Mouse (Mus musculus) right cerebral cortex, postnatal 14 days (tissue): ENCODE measurements around the gene Bsn.
"Not testable (repeated sequence)": the region's sequence is repeated elsewhere in the genome, so short reads cannot be mapped to it uniquely, and the experiment has no call there.

Source experiments
- DNase-seq: peaks from one replicate; pipeline ENCODE4 v3.0.0; 2022

Bsn gene

DNA sequence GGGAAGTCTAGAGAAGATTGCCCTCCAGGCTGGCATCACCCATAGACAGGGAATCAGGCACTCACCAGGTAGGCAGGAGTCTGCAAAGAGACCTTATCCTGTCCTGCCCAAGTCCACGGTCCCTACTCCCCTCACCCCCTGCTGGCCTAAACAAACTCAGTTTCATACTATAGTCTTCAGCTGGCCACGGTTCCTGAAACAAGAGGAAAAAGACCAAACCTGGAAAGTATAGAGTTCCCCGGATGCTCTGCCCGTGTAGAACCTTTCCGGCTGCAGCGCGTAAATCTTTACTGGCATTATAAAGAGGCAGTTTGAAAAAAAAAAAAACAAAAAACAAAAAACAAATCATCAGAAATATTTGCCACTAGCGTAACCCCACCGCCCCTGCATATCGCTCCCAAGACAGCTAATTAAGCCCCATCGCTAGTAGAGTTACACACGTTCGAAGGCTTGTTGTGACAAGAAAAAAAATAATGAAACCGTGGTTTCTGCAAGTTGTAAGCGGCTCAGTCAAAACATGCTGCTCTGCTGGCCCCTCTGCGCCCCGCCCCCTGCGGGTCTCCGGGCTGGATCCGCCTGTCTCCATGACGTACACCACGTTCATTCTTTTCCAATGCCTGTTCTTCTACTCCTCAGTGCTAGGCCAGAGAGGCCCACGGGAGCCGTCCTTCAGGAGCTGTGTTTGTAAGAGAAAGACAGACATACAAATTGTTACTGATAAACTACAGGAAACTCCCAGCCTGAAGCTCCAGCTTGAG lies 6.9 kb upstream of the Bsn start:
- DNase-seq: no peak

DNA sequence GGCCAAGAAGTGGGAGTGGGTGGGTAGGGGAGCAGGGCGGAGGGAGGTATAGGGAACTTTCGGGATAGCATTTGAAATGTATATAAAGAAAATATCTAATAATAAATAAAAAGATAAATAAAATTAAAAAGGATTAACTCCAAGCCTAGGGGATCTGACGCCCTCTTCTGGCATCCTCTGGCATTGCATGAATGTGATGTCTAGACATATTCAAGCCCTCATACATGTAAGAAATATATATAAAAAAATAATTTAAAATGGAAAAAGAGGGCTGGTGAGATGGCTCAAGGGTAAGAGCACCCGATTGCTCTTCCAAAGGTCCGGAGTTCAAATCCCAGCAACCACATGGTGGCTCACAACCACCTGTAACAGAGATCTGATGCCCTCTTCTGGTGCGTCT lies 6.0 kb upstream of the Bsn start:
- not testable (repeated sequence) for DNase-seq

DNA sequence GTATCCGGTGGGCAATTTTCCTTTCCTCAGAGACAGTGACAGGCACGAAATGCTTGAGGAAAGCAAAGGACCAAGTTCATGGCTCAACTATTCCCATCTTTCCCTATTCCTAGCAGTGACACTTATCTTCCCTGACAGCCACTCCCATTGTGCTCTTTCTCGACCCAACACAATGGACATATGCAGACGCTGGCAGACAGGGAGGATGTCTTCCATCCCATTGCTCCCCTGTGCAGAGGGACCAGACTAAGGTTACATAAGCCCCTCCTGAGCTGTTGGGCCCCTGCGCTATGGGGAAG lies 747 bp downstream of the Bsn start:
- no peak for DNase-seq

DNA sequence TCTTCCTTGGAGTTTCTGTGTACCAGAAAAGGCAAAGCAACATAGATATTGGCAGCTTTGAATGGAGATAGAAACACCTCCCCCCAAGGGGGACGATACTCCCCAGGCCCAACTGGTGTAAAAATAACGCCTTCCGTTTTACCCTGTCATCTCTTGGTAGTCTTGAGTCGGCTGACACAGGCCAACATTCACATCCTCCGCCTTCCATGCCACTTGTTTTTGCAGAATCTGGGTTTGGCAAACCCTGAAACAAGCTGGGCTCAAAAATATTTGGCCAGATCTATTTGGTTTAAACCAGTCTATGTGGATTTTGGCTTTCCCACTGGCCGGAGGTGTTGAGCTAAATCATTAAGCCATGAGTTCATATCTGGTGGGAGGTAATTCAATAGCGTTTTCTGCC lies 1.2 kb downstream of the Bsn start:
- no peak for DNase-seq

DNA sequence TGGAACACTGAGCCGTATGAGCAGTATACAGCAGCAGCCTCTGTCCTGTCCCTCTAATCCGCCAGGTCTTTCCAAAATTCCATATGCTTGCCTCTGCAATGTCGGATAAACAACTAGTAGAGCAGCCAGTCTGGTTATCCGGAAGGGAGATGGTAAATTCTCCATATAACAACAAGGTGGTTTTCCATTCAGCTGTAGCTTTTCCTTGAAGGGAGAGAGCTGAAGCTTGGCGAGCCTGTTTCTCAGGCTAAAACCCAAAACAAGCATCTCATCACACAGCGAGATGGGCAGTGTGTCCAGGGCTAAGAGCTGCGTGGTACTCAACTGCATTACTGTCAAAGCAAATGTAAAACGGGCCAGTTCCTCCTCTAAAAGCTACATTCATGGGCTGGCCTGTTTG lies 1.7 kb downstream of the Bsn start:
- DNase-seq: no peak

DNA sequence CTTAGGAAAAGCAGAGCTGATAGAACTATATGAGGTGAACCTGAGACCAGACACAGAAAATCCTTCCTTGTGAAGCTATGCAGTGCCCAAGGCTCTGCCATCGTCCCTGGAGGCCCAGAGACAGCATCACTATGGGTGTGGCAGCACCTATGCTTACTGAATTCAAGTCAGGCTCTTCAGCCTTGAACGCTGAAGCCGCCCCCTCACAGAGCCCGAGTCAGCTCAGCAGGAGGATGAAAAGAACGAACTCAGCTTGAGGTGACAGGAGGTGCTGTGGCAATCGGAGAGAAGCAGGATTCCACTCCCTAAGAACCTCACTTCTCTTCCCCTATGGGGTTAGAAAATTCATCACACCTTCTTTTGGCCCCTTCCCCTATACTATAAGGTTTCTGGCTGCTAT lies 2.6 kb downstream of the Bsn start:
- no peak for DNase-seq

DNA sequence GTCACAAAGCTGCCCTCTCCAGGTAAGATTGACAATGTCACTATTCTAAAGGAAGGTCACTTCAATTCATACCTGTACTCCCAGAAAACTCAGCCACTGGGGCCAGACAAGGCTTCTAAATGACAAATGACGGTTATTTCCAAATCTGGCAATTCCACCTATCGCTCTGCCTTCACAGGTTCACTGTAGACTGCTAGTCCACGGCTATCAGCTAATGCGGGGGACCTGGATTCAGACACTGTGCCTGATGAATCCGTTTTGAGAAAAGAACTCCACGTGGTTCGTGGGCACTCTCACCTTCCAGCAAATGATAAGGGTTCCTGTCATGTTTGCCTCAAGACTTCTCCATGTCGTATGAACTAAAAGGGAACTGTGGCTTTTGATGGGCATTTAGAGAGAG lies 4.4 kb downstream of the Bsn start:
- DNase-seq: no peak

DNA sequence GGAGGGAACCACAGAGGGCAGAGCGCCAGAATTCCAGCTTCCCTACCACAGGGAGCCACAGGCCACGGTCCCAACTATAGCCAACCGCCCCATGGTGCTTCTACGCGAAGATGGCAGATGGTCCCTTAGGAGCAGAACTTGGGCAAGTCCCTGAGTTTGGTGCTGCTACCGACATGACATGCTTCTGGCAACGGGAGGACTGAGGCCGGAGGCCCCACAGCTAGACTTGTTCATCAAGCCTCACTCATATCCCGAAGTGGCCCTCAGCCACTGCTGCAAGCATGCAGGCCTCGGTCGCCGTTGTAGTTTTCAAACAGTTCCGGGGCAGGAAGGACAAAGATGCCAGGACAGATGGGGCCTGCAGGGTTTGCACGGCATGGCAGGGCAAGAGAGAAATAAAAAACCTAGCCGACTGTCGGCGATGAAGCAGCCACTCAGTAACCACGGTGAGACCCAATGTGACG lies 6.6 kb downstream of the Bsn start:
- DNase-seq: no peak

DNA sequence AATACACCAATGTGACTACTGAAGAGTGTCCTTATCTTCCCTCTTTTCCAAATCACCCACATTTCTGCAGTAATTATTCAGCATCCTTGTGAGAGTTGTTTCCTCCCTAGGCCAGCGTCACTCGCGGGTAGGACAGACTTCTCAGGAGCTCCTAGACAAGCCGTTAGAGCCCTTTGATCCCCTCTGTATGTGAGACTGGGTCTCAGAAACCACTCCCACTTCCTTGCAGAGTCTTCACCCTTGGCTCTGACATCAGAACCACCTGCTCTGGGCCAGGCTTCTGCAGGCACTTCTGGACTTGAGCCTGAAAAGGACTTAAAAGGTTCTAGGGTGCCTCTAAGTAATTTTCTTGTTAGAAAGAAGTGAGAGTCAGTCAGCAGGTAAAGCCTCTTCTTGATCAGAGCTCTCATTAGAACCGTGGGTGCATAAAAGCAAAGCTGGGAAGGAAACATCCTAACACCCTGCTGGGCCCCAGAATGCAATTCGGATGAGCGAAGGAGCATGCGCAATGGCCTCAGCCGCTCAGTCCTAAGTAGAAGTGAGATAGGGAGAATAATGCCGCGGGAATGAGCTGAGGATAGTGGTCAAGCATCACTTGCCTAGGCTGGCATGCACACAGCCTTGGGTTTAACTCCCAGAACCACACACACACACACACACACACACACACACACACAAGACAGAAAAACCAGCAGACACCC lies 7.2 kb downstream of the Bsn start:
- no peak for DNase-seq

DNA sequence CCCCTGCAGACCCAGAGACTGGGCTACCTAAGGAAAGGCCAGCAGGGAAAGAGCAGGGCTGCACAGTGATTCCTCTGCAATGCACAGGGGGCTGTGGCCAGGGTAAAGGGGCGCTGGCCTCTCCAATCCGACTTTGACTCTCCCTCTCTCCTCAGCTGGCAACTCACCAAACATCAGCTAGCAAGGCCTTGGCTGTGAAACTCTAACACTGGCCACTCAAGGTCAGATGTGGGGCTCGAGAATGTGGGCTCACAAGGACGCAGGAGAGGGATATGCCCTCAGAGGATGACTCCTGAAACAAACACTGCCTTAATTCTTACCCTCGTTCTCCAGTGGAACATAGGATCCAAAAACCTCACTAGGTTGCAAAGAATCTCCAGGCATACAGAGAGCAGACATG lies 11.8 kb downstream of the Bsn start:
- no peak for DNase-seq

DNA sequence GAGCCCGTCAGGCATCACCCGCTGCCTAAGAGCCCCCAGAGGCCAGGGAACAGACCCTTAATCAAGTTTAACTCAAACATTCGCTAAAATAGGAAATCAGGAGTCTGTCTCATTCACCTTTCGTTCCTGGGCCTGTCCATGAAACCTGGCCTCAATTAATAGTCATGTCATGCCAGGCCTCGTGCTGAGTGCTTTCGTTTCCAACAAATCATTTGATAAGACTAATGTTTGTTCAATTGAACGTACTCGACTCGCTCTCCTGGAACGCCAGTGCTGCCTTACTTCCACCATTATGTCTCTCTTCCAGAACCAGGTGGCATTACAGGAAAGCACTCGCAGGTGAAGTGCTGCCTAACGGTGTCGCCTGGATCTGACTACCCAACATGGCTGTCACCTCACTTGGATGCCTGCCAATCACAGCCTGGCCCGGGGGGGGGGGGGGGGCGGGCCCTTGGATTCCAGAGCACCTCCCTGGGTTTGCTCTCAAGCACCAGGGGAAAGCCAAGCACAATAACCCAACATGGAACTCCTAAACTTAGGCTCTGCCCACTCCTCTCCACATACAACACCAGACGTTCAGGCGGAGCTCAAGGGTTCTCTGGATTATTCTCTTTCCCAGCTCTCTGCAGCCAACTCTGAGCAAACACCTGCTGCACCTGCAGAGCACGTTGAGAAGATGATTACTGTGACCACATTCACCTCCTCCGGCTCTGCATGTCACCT lies 14.9 kb downstream of the Bsn start:
- no peak for DNase-seq

DNA sequence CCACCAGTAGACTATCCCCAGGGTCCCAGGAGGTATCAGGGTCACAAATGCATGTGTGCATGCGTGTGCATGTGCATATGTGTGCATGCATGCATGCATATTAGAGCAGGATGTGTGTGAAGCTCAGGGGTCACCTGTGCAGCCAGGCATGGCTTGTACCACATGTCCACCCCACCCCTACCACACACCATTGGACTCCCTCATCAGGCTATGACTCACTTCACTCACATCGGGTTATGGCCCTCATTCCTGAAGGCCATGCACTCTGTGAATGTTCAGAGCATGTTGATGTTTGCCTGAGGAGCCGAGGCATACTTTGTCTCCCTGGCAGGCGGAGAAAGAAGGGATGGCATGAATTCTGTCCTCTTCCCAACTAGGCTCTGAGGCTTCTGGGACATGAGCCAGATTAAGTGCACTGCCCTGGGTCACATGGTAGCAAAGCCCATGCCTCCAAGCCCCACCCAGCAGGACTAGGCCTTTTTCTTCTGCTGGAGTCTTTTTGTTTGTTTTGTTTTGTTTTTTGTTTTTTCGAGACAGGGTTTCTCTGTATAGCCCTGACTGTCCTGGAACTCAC lies 17.3 kb downstream of the Bsn start:
- no peak for DNase-seq

DNA sequence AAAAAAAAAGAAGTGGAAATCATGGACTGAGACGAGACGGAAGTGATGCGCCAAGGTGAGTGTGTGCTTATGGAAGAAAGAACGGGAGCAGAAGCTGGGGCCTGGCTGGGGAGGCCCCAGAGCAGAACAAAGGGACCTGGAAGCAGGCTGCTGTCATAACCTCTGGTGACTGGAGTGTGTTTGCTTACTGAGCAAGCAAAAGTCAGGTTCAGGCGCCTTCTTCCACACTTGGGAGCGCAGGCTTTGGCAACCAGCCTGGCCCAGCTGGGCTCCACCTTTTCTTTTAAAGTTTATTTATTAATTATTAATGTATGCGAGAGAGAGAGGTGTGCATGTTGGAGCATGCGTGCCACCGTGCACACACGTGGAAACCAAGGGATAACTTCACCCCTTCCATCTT lies 20.4 kb downstream of the Bsn start:
- no peak for DNase-seq

DNA sequence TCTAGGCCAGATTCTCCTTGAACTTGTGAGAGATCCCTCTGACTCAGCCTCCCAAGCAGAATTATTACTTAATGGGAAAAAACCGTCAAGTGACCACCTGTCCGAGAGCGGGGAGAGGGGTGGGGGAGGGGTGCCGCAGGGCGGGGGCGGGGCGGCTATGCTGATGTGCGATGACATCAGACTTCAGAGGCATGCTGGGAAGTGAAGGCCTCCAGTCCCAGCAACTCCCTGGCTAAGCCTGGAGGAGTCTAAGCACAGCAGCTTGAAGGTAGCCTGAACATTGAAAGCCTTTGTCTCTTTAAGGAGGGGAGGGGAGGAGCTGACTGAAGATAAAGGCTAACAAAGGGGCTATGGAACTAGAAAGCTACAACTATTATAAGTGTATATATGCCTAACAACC lies 25.0 kb downstream of the Bsn start:
- no peak for DNase-seq

DNA sequence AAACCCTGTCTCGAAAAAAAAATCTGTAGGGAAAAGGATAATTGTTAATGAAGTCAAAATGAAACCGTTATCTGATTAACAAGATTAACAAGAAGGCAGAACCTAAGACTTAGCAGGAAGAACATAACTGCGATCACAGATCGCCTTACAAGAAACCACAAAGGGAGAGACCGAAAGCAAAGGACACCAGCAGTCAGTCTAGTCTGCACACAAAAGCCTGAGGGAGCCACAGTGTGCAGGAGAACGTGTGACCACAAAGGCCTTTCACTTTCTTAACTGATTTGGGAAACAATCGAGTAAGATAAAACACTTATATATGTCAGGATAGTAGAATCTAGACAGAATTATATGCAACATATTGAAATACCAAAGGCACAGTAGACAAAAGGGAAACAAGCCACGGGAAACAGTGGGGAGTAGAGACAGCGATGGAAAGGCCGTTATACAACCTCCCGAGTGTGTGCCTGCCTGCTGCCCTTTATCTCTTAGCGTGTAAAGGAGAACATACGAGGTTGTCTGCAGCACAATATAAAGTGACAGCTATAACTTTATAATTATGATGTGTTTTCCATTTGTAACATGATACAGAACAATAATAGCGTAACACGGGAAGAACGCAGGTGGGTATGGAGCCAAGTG lies 26.4 kb downstream of the Bsn start:
- DNase-seq: no peak

DNA sequence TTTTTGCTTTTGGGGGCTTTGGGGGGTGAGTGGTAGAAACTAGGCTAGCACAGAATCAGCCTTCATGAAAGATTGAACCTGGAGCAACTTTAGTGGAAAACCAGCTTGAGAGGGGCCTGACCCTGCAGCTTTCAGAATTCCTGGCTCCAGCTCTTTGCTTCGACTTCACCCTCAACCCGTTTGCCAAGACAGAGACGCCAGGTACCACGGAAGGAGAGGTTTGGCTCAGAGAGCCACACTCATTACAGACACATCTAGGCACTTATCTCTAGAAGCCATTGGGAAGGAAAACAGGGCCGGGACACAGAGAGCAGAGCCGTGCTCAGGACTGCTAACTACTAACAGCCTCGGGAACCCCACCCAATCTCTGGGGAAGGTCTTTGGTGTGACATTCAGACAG lies 32.3 kb downstream of the Bsn start:
- DNase-seq: no peak

DNA sequence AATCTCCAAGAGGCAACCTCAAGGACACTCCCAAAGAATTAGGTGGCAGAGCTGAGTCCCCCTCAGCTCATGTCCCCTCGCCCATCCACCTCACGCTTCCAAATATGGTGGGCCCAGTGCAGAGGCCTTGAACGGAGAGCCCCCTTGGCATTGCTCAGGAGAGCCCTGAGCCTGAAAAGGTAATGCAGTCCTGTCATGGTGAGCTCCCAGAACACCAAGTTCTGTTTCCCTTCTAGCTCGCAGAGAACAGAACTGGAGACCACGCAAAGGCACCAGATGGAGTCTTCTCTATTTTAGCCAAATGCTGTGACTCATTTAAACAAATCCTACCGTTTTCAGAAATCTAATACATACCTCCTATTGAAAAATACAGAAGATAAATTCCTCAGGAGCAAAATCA lies 32.7 kb downstream of the Bsn start:
- DNase-seq: no peak

DNA sequence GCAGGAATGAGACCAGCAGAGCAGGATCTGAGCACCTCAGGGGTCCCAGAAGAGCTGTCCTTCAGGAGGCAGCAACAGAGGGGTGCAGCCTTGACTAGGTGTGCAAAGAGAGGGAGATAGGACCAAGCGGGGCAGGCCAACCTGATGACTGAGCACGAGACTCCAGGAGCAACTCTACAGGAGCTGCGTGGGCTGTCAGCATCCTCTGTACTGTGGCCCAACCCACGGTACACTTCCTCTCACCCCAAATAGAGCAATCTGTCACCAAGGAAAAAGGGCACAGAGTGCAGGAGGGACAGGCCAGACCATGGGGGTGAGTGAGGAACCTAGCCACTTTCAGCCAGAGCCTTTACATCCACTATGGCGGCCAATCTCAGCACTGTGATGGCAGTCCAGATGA lies 33.4 kb downstream of the Bsn start:
- no peak for DNase-seq

DNA sequence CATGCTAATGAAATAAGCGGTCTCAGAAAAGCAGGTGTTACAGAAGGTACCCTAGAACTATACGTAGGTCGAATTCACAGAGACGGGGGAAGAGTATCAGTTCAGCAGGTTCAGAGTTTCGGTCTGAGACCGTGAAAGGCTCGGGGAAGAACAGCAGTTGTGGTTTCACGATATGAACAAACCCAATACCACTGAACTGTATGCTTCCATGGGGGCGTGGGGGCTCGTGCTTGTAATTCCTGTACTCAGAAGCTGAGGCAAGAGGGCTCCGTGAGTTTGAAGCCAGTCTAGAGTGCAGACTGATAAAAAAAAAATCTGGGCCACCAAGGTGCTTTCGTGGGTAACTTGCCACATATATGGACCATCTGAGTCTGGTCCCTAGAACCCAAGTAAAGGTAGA lies 35.4 kb downstream of the Bsn start:
- no peak for DNase-seq

DNA sequence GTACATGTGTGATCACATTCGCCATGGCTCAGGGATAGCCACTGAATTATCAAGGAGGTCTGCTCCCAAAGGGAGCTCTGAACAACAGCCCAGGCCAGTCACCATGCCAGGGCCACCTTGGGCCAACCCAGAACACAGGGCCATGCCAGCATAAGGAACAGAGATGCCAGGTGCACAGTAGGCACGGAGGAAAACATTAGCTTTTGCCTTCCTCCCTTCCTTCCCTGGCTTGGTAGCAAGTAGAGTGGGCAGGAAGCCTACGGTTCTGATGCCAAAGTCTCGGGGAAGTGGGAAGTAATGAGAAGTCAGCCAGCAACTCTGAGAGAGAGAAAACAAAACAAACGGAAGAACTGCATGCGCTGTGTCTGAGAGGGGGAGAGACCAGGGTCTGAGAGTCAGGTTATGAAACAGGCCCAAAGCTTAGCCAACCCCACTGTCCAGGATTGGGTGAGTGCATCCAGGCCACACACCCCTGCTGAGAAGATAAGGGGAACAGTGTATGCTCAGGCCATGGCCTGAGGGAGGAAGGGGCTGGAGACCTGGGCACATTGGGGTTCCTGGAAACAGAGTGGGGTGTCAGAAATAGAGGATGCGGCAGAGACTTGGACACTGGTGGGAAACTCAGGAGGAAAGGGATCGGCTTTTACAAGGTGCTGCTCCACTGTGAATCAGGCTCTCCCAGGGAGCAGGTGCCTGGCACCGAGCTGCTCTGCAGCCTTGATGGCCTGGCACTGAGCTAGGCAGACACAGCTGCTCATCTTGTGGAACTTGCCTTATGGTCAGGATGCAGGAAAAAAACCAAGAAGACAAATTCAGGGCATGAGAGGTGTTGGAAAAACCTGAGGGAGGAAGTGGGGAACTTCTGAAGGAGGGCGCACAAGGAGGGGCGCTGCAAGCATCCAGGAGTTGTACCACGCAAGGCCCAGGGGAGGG lies 36.4 kb downstream of the Bsn start:
- DNase-seq: no peak

DNA sequence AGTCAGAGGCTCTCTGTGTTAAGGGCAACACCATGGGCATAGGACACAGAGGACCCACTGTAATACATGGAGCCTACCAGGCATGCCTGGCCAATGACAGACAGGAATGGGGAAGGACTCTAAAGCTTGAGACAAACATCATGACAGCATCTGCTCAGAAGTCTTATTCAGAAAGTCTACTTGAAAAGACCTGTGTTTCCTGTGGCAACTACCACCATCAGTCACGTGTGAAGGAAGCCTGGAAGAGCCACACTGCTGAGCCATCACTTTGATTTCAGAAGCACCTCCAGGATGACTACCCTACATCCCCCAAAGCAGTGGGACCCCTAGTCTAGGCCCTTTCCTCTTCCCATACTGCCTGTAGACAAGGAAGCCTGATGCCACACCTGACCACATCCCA lies 39.7 kb downstream of the Bsn start:
- DNase-seq: no peak

DNA sequence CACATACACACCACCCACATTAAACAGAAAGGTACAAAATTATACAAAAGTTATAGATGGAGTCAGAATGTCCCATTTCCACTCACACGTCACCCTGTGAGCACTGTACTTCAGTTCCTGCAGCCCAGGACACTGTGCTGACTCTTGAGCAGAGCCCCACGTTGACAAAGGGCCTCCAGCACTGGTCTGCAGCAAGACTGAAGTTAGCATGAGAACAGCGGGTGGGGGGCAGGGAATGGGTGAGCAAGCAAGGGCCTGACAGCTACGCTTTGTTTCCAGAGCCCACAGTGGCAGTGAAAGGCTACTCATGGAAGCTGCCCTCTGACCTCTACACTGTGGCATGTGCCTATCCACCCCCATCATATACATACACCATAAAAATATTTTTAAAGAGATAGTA lies 40.4 kb downstream of the Bsn start:
- DNase-seq: no peak
